Mouse (Mus musculus) liver, embryonic 12.5 days (tissue): ENCODE results near the gene Crkl. TPM values are rescaled to one million over a fixed set of nuclear protein-coding genes. Genes with fewer than 3 reads are reported as not detected.

Experiments
- ATAC-seq: fragments of 200-750 bp; cut with Nextera tagmentation; 2 replicates; pipeline ENCODE4 v1.8.0; 2017; ENCODE audit warnings: moderate number of reproducible peaks, mild to moderate bottlenecking, moderate library complexity
- H3K27ac ChIP-seq: fragments of 300-500 bp; sonication (generic); 2 replicates; pipeline ENCODE4 v1.5.1; 2016; ENCODE audit warnings: mild to moderate bottlenecking
- H3K27me3 ChIP-seq: fragments of 300-500 bp; sonication (generic); replicated peaks from 2 replicates; pipeline ENCODE4 v1.6.1; 2016; ENCODE audit warnings: mild to moderate bottlenecking, moderate library complexity
- H3K36me3 ChIP-seq: fragments of 300-500 bp; sonication (generic); 2 replicates; pipeline ENCODE4 v1.6.1; 2016; ENCODE audit warnings: mild to moderate bottlenecking, moderate library complexity
- H3K4me1 ChIP-seq: fragments of 300-500 bp; sonication (generic); 2 replicates; pipeline ENCODE4 v1.6.1; 2016
- H3K4me2 ChIP-seq: fragments of 300-500 bp; sonication (generic); 2 replicates; pipeline ENCODE4 v1.6.1; 2016; ENCODE audit warnings: mild to moderate bottlenecking, moderate library complexity
- H3K4me3 ChIP-seq: fragments of 300-500 bp; sonication (generic); 2 replicates; pipeline ENCODE4 v1.5.1; 2016; ENCODE audit warnings: mild to moderate bottlenecking, moderate library complexity
- H3K9ac ChIP-seq: fragments of 300-500 bp; sonication (generic); 2 replicates; pipeline ENCODE4 v1.6.1; 2016; ENCODE audit warnings: mild to moderate bottlenecking, moderate library complexity
- H3K9me3 ChIP-seq: fragments of 300-500 bp; sonication (generic); replicated peaks from 2 replicates; pipeline ENCODE4 v1.6.1; 2016; ENCODE audit warnings: mild to moderate bottlenecking, moderate library complexity
- WGBS: fragments of 180-500 bp; shearing (Covaris S2); methylation state at CpG from one replicate; pipeline ENCODE4 v1.1.7; 2016; ENCODE audit not compliant: insufficient replicate concordance; 5-methylcytosine and 5-hydroxymethylcytosine counted together
- polyA plus RNA-seq: library from polyadenylated mRNA; unstranded; fragments of >200 nt; fragmentation: Nextera tagmentation; extraction: Ambion mirVana; gene quantifications from 2 replicates; pipeline ENCODE4 v1.2.1, GENCODE M21; 2016

Gene Crkl
- polyA plus RNA-seq, result 37.9 and 41.6 TPM in 2 replicates

DNA sequence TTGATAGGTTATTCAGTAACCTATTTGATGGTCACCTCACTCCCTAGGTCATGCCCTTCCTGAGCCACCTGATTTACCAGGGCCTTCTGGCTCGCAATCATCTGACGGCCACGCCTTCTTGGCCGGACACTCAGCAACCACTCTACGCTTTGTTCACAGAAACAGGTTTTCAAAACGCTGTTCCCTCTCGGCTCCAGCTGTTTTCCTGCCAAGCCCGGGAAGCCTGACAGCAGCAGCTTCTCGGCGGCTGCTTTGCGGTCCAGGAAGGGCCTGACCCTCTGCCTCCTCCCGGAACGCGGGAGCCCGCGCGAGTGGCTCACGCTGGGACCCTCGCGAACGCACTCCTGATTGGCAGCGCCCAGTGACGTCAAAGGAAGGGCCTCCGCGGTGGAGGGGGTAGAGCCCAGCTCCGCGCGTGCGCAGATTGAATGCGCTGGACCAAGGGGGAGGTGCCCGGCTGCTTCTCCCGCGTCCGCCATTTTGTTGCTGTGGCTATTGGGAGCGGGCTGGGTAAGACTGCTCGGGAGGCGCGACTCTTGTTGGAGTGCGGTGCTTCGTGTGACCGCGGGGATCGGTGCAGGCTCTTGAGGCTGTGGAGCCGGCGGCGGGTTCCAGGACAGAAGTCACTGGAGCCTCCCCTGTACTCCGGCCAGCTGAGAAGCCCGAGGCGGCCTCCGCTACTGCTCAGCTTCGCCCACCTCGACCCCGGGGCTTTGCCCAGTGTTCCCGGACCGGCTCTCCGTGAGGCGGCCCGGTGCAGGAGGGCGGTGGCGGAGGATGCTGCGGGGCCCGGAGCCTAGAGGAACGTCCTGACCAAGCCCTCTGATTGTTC, at the start of gene Crkl:
Crkl (plus strand) TSS at position 447 of the 832 bp plus-strand sequence.
- Histone ChIP-seq H3K4me1 (peaks cover 39% of the 10 kb centered on the region), H3K36me3 (peaks cover 21% of the 10 kb centered on the region), H3K4me3 (peak within 1 kb of the TSS; percentile 98), H3K9me3 (no peaks in the 10 kb centered on the region), H3K27me3 (no peaks in the 10 kb centered on the region), H3K27ac (peak within 1 kb of the TSS; percentile 94), H3K9ac (peak within 1 kb of the TSS; percentile 96), H3K4me2 (peak within 1 kb of the TSS; percentile 79)
- peak; percentile 96 for ATAC-seq
- under 1% methylated on average over 63 of the region's 63 CpGs for WGBS

DNA sequence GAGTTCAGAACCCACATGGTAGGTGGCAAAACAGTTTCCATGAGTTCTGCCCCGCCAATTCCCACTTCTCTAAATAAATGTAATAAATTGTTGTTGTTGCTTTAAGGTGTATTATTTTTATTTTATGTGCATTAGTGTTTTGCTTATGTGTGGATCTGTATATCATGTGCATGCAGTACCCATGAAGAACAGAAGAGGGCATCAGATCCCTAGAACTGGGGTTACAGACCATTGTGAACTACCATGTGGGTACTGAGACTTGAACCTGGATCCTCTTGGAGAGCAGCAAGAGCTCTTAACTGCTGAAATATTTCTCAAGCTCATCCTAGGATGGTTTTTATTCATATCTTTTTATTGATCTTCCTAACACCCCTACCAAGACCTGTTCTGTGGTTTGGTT, 48.9 kb upstream of the Crkl start:
- no peaks in the 10 kb centered on the region for H3K27me3 ChIP-seq
- ATAC-seq, result no peak
- H3K4me2 ChIP-seq, result no peak overlapping the region
- no peak overlapping the region for H3K27ac ChIP-seq
- peaks cover 26% of the 10 kb centered on the region for H3K4me1 ChIP-seq
- WGBS, result 50% methylated on average over 1 of the region's 1 CpGs
- H3K36me3 ChIP-seq, result peaks cover 8% of the 10 kb centered on the region
- no peak overlapping the region for H3K4me3 ChIP-seq
- no peaks in the 10 kb centered on the region for H3K9me3 ChIP-seq
- H3K9ac ChIP-seq, result no peak overlapping the region

DNA sequence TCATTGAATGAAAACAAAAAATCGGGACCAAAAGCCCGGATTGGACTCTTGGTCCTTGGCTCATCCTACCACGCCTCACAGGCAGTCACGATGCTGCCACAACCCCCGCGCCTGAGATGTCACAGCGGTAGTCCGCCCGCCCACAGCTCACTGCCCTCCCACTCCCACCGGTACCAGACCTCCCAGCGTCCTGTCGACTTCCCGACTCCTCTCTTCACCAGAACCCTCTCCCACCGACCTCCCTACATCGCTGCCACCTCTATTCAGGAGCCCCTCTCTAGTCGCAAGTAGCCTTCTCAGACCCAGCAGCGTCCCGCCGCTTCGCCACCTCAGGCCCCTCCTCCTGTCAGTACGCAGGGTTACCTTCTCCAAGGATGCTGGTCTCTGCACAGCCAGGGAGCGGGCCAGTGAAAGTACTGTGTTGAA, 46.5 kb upstream of the Crkl start:
- peaks cover 42% of the 10 kb centered on the region for H3K4me1 ChIP-seq
- peak; percentile 69 for ATAC-seq
- 0% methylated on average over 22 of the region's 22 CpGs for WGBS

DNA sequence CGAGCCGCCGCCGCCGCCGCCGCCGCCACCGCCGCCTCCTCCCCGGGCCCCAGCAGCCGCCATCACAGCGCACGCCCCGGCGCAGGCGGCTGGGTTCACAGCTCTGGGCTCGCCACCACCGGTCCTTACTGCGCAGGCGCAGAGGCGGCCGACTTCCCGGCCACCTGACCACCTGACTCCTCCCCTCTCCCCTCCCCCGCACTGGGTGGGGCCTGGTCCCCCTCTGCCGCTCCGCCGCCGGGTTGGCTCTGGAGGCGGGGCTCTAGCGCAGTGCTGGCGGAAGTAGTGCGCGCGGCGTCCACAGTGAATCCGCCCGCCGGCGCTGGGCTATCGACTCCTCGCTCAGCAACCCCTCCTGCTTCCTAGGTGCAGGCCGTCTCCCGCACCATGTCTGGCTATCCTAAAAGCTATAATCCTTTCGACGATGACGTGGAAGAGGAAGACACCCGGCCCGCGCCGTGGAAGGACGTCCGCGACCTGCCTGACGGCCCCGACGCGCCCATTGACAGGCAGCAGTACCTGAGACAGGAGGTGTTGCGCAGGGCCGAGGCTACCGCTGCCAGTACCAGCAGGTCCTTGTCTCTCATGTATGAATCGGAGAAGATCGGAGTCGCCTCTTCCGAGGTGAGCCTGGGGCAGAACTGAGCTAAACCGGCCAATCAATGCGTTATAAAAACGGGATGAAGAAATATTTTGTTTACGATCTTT, 45.9 kb upstream of the Crkl start, which contains the start of the genes Snap29 and Pi4ka:
Snap29 (plus strand) TSS at position 251 of the 708 bp plus-strand sequence.
Pi4ka (minus strand) TSS at position 579 of the 708 bp plus-strand sequence.
- H3K27me3 ChIP-seq, result no peaks in the 10 kb centered on the region
- peak within 1 kb of the TSS; percentile 86 for H3K27ac ChIP-seq
- H3K9me3 ChIP-seq, result no peaks in the 10 kb centered on the region
- peak within 1 kb of the TSS; percentile 76 for H3K4me2 ChIP-seq
- peak within 1 kb of the TSS; percentile 80 for H3K9ac ChIP-seq
- H3K4me1 ChIP-seq, result peaks cover 48% of the 10 kb centered on the region
- peak; percentile 97 for ATAC-seq
- H3K4me3 ChIP-seq, result peak within 1 kb of the TSS; percentile 80
- WGBS, result under 1% methylated on average over 69 of the region's 69 CpGs
- H3K36me3 ChIP-seq, result peaks cover 14% of the 10 kb centered on the region

More for the DNA sequence above, 46.5 kb upstream of the Crkl start:
- peaks cover 14% of the 10 kb centered on the region for H3K36me3 ChIP-seq
- H3K4me3 ChIP-seq, result peak overlapping the region; percentile 80
- no peaks in the 10 kb centered on the region for H3K9me3 ChIP-seq
- H3K4me2 ChIP-seq, result peak overlapping the region; percentile 76
- no peaks in the 10 kb centered on the region for H3K27me3 ChIP-seq
- H3K9ac ChIP-seq, result peak overlapping the region; percentile 80
- peak overlapping the region; percentile 79 for H3K27ac ChIP-seq

DNA sequence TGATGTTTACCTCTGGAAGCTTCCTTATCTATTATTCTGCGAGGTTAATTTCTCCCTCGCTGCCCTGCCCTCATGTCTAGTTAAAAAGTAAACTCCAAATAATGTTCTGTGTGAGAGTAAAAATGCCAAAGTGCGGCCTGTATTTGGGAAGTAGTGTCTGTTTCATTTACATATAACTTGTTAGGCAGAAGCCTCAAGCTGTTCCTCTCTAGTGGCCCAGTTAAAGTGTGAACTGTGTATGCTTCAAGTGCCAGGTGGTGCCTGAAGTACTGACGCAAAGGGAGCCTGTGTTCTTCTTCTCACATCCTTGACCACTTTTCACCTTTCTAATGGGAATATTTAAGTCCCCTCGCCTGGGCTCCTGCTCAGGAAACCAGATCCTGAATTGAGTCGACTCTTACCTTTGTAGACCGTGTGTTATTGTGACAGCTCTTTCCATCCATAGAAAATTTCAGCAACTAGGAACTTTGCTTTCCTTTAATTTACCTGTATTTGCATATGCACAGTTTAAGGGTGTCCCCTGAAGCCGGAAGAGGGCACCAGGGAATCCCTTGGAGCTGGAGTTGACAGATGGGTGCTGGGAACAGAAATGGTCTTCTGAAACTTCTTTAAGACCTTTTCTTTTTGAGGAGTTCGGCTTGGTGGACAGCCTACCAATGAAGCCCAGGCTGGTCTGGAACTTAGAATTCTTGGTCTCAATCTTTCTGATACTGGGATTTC, 45.1 kb upstream of the Crkl start:
- Histone ChIP-seq H3K4me3 (peak overlapping the region; percentile 80), H3K9ac (peak overlapping the region; percentile 80), H3K9me3 (no peaks in the 10 kb centered on the region), H3K27me3 (no peaks in the 10 kb centered on the region), H3K36me3 (peaks cover 14% of the 10 kb centered on the region), H3K4me1 (peaks cover 48% of the 10 kb centered on the region), H3K4me2 (peak overlapping the region; percentile 76), H3K27ac (peak overlapping the region; percentile 86)
- WGBS, result 34% methylated on average over 9 of the region's 9 CpGs
- no peak for ATAC-seq

DNA sequence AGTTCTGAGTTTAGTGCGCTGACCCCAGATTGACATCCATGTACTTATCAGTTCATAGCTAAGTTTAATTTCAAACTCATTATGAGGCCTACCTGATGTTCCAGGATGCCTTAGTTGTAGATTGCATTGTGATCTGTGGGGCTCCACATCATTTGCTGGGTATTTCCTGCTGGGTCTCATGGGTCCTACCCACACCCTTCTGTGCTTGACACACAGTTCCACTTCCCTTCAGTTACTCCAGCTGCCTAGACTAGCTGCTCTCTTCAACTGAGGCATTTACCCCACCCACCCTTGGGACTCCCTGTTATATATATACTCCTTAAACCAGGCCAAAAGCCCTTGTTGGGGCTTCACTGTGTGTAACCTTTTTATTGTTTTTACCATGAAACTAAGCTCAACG, 42.7 kb upstream of the Crkl start:
- Histone ChIP-seq H3K4me3 (no peak overlapping the region), H3K4me1 (peaks cover 48% of the 10 kb centered on the region), H3K4me2 (no peak overlapping the region), H3K36me3 (peaks cover 7% of the 10 kb centered on the region), H3K9ac (no peak overlapping the region), H3K27me3 (no peaks in the 10 kb centered on the region), H3K27ac (no peak overlapping the region), H3K9me3 (no peaks in the 10 kb centered on the region)
- no peak for ATAC-seq
- 82% methylated on average over 2 of the region's 2 CpGs for WGBS

DNA sequence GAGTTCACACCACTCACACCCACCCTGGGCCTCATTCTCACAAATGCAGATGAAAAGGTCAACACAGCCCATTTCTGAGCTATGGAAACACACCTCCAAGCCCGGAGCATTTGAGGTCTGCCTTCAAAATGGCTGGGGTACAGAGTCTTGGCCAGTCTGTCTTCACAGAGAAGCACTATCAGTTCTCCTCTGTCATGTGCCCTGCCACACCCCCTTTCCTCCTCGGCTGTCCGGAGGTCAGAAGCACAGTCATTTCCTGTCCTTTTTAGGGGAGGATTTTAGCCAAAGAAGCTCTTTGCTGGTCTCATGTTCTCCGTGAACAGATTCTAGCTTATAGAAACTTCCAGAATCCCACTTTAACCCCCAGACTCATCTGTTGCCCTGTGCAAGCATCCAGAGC, 41.6 kb upstream of the Crkl start:
- H3K9ac ChIP-seq, result no peak overlapping the region

DNA sequence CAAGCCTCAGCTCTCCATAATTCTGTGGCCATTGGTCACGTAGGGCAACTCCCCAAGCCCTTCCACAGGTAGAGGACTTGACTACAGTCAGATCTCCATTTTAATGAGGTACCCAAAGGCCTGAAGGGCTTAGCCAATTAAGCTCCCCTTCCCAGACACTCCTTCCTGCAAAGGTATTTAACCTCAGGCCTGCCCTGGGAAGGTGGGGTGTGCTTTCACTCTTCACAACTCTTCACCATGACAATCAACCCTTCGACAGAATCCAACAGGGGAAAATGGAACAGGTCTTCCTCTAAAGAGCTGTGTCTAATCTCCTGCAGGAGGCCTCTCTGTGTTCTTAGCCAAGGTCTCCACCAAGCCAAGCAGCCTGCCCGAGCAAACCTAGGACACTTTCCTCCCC, 28.8 kb upstream of the Crkl start:
- Histone ChIP-seq H3K4me2 (no peak overlapping the region), H3K4me3 (no peak overlapping the region), H3K9ac (no peak overlapping the region), H3K27ac (no peak overlapping the region), H3K9me3 (no peaks in the 10 kb centered on the region), H3K4me1 (no peaks in the 10 kb centered on the region), H3K27me3 (no peaks in the 10 kb centered on the region), H3K36me3 (peaks cover 74% of the 10 kb centered on the region)
- no peak for ATAC-seq
- 73% methylated on average over 3 of the region's 3 CpGs for WGBS

More for the DNA sequence above, 41.6 kb upstream of the Crkl start:
- no peak for ATAC-seq
- H3K4me2 ChIP-seq, result peak overlapping the region; percentile 26
- H3K27ac ChIP-seq, result peak overlapping the region; percentile 17; the same call in 1 of the 2 replicates
- H3K36me3 ChIP-seq, result peaks cover 7% of the 10 kb centered on the region
- 18% methylated on average over 4 of the region's 4 CpGs for WGBS
- H3K9me3 ChIP-seq, result no peaks in the 10 kb centered on the region
- no peaks in the 10 kb centered on the region for H3K27me3 ChIP-seq
- H3K4me3 ChIP-seq, result no peak overlapping the region
- H3K4me1 ChIP-seq, result peaks cover 36% of the 10 kb centered on the region

DNA sequence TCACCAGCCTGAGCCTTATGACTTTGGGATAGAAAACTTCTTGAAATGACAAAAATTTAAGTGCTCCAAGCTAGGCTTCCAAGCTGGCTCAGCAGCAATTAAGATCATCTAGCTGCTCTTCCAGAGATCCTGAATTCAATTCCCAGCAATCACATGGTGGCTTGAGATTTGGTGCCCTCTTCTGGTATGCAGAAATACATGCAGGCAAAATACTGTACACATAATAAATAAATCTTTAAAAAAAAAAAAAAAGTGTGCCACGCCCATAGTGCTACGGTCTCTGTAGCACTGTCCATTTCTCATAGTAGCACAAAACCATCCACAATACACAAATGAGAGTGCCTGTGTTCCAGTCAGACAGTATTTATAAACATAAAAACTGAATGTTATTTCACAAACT, 19.2 kb upstream of the Crkl start:
- H3K27me3 ChIP-seq, result no peaks in the 10 kb centered on the region
- no peak overlapping the region for H3K4me2 ChIP-seq
- no peaks in the 10 kb centered on the region for H3K9me3 ChIP-seq
- no peak overlapping the region for H3K9ac ChIP-seq
- no peaks in the 10 kb centered on the region for H3K4me1 ChIP-seq
- ATAC-seq, result no peak
- 66% methylated on average over 2 of the region's 2 CpGs for WGBS
- peaks cover 21% of the 10 kb centered on the region for H3K36me3 ChIP-seq
- H3K27ac ChIP-seq, result no peak overlapping the region
- no peak overlapping the region for H3K4me3 ChIP-seq

DNA sequence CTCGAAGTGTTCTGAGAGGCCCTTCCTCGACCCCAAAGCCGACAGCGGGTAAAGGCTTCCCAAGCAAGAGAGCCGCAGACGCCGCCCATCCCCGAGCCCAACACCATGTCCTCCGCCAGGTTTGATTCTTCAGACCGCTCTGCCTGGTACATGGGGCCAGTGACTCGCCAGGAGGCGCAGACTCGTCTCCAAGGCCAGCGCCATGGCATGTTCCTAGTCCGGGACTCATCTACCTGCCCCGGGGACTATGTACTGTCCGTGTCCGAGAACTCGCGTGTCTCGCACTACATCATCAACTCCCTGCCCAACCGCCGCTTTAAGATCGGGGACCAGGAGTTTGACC, 557 bp downstream of the Crkl start:
- no peaks in the 10 kb centered on the region for H3K9me3 ChIP-seq
- no peaks in the 10 kb centered on the region for H3K27me3 ChIP-seq
- ATAC-seq, result peak; percentile 48
- H3K36me3 ChIP-seq, result peaks cover 25% of the 10 kb centered on the region
- H3K4me1 ChIP-seq, result peaks cover 45% of the 10 kb centered on the region
- peak overlapping the region; percentile 96 for H3K9ac ChIP-seq
- H3K27ac ChIP-seq, result peak overlapping the region; percentile 94
- H3K4me3 ChIP-seq, result peak overlapping the region; percentile 98
- under 1% methylated on average over 24 of the region's 24 CpGs for WGBS
- H3K4me2 ChIP-seq, result peak overlapping the region; percentile 79

DNA sequence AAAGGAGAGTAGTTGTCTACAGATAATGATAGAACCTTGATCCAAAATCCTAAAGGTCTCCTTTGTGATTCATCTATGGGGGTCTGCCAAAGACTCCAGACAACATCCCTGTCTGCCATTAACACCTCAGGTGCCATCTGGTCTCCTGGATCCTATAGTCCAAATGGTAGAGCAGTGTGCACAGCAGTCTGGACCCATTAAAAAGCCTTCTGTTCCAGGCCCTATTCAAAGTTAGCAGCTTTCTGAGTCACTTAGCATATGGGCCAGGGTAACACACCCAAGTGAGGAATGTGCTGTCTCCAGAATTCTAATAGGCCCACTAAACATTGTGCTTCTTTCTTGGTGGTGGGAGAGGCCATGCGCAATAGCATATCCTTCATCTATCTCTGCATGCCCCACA, 5.1 kb downstream of the Crkl start:
- Histone ChIP-seq H3K4me3 (no peak overlapping the region), H3K27ac (no peak overlapping the region), H3K9ac (no peak overlapping the region), H3K9me3 (no peaks in the 10 kb centered on the region), H3K4me2 (no peak overlapping the region), H3K27me3 (no peaks in the 10 kb centered on the region), H3K36me3 (peaks cover 55% of the 10 kb centered on the region), H3K4me1 (peaks cover 60% of the 10 kb centered on the region)
- 100% methylated on average over 1 of the region's 1 CpGs for WGBS
- no peak for ATAC-seq
